Mouse (Mus musculus) forebrain, embryonic 11.5 days (tissue): Measurements from ENCODE around the gene Parp3. TPM values are rescaled to one million over a fixed set of nuclear protein-coding genes. Genes with fewer than 3 reads are reported as not detected.
A peak's percentile ranks its signal among the peaks of the same experiment; 100 is the strongest.

ENCODE experiments used
- ATAC-seq: fragments of 200-750 bp; cut with Nextera tagmentation; replicated peaks from 2 replicates; pipeline ENCODE4 v1.8.0; 2017; ENCODE audit warnings: moderate TSS enrichment; ENCODE audit not compliant: low FRiP score
- DNase-seq: peaks from one replicate; pipeline ENCODE4 v3.0.0-alpha.2; 2017; ENCODE audit warnings: low spot score
- H3K27ac ChIP-seq: fragments of 300-500 bp; sonication (generic); 2 replicates; pipeline ENCODE4 v1.5.1; 2014; ENCODE audit warnings: low read depth, low read length
- H3K27me3 ChIP-seq: fragments of 300-500 bp; sonication (generic); 2 replicates; pipeline ENCODE4 v1.6.1; 2014; ENCODE audit warnings: mild to moderate bottlenecking, low read length, mixed read lengths; ENCODE audit not compliant: control insufficient read depth, insufficient read depth
- H3K36me3 ChIP-seq: fragments of 300-500 bp; sonication (generic); 2 replicates; pipeline ENCODE4 v1.6.1; 2014; ENCODE audit warnings: mild to moderate bottlenecking, low read length, moderate library complexity, mixed read lengths; ENCODE audit not compliant: control insufficient read depth, insufficient read depth
- H3K4me1 ChIP-seq: fragments of 300-500 bp; sonication (generic); replicated peaks from 2 replicates; pipeline ENCODE4 v1.6.1; 2014; ENCODE audit warnings: low read length, mixed read lengths; ENCODE audit not compliant: control insufficient read depth, insufficient read depth
- H3K4me2 ChIP-seq: fragments of 300-500 bp; sonication (generic); 2 replicates; pipeline ENCODE4 v1.6.1; 2014; ENCODE audit warnings: low read depth, mild to moderate bottlenecking, low read length, moderate library complexity, mixed read lengths; ENCODE audit not compliant: severe bottlenecking
- H3K4me3 ChIP-seq: fragments of 300-500 bp; sonication (generic); 2 replicates; pipeline ENCODE4 v1.5.1; 2014; ENCODE audit warnings: low read depth, low read length
- H3K9ac ChIP-seq: fragments of 300-500 bp; sonication (generic); 2 replicates; pipeline ENCODE4 v1.6.1; 2014; ENCODE audit warnings: low read length
- H3K9me3 ChIP-seq: fragments of 300-500 bp; sonication (generic); 2 replicates; pipeline ENCODE4 v1.6.1; 2016; ENCODE audit warnings: low read length, mixed read lengths; ENCODE audit not compliant: control insufficient read depth
- WGBS: fragments of 180-500 bp; shearing (Covaris S2); extraction: QIAGEN DNeasy Blood & Tissue Kit; methylation state at CpG from one replicate; pipeline ENCODE4 v1.1.7; 2014; 5-methylcytosine and 5-hydroxymethylcytosine counted together
- polyA plus RNA-seq: library from polyadenylated mRNA; unstranded; fragments of >200 nt; fragmentation: Nextera tagmentation; extraction: Ambion mirVana; gene quantifications from 2 replicates; pipeline ENCODE4 v1.2.1, GENCODE M21; 2014

Gene Parp3
- polyA plus RNA-seq, 1 experiment from 2014 or later: 1.2 TPM

DNA sequence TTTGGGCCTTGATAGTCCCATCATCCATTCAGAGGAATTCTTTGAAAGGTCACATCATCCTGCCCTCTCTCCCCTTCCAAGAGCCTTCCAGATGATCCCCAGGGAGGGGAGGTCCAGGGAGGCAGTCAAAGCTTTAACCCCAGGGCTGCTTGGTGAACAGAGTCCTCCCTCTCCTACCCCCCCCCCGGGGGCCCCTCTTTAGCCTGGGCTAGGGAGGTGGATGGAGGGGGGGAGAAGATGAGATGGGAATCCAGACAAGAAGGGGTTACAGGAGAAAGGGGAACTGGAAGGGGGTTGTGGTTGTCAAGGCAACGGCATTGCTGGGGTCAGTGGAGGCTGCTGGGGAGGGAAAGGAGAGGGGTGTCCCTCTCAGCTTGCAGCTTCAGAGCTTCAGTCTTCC lies 56.1 kb downstream of the Parp3 start:
- H3K4me3 ChIP-seq: no peak overlapping the region
- H3K36me3 ChIP-seq: no peaks in the 10 kb centered on the region
- H3K9me3 ChIP-seq: no peaks in the 10 kb centered on the region
- 0 out of 2 replicates have a peak overlapping the region, but pooled peaks have one; percentile 1 for H3K9ac ChIP-seq
- no peaks in the 10 kb centered on the region for H3K27me3 ChIP-seq
- 0% methylated on average over 2 of the region's 2 CpGs for WGBS
- DNase-seq (peak; percentile 75), ATAC-seq (peak; percentile 55)
- H3K27ac ChIP-seq: peak overlapping the region; percentile 32; the same call in 1 of the 2 replicates
- peaks cover 21% of the 10 kb centered on the region for H3K4me1 ChIP-seq
- H3K4me2 ChIP-seq: peak overlapping the region; percentile 39; the same call in 1 of the 2 replicates

Other genes starting within 250 kb of the Parp3 start
- gene Alas1, start 228.3 kb downstream of the Parp3 start, polyA plus RNA-seq: 81.9 and 89.2 TPM in 2 replicates
- 32.5 and 34.9 TPM in 2 replicates for gene Poc1a, start 195.9 kb downstream of the Parp3 start, polyA plus RNA-seq
- gene Dusp7, start 108.3 kb downstream of the Parp3 start, polyA plus RNA-seq: 26.8 and 27.6 TPM in 2 replicates
- gene Rpl29, start 47.5 kb downstream of the Parp3 start, polyA plus RNA-seq: 879 and 889 TPM in 2 replicates
- gene Acy1, start 38.6 kb downstream of the Parp3 start, polyA plus RNA-seq: 39.5 and 43.4 TPM in 2 replicates
- gene Abhd14b, start 29.5 kb downstream of the Parp3 start, polyA plus RNA-seq: 4.6 and 4.7 TPM in 2 replicates
- gene Abhd14a, start 29.3 kb downstream of the Parp3 start, polyA plus RNA-seq: 38.3 and 41.0 TPM in 2 replicates
- gene Pcbp4, start 23.7 kb downstream of the Parp3 start, polyA plus RNA-seq: 300 and 309 TPM in 2 replicates
- 0.19 and 0.71 TPM in 2 replicates for gene Gpr62, start 11.0 kb downstream of the Parp3 start, polyA plus RNA-seq
- 56.5 and 63.7 TPM in 2 replicates for gene Rrp9, start 986 bp downstream of the Parp3 start, polyA plus RNA-seq
- not detected in 2 replicates for gene Iqcf1, start 23.0 kb upstream of the Parp3 start, polyA plus RNA-seq
- not detected in 2 replicates for gene Iqcf5, start 37.6 kb upstream of the Parp3 start, polyA plus RNA-seq
- not detected in 2 replicates for gene Iqcf3, start 84.7 kb upstream of the Parp3 start, polyA plus RNA-seq
- gene Iqcf4, start 94.0 kb upstream of the Parp3 start, polyA plus RNA-seq: not detected in 2 replicates
- not detected in 2 replicates for gene Iqcf6, start 149.6 kb upstream of the Parp3 start, polyA plus RNA-seq
- 3.3 TPM in 2 replicates for gene Grm2, start 179.1 kb upstream of the Parp3 start, polyA plus RNA-seq
- 29.2 and 31.9 TPM in 2 replicates for gene Tex264, start 209.0 kb upstream of the Parp3 start, polyA plus RNA-seq